Mouse (Mus musculus): ENCODE measurements around the gene Prkn.

GRCm38 (mm10) chr17:11267951-11268350 lies 427.8 kb downstream of the Prkn start:
- TF ChIP-seq CTCF (IDR thresholded peaks at IDR 0.05; ENCODE audit: low read depth) (no peak), EP300 (optimal IDR thresholded peaks at IDR 0.05) (no peak)
